Mouse (Mus musculus) kidney, embryonic 14.5 days (tissue): ENCODE measurements at regions not wholly inside any gene's neighbourhood (a gene's known extent, or its start where the extent isn't known, plus 50 kb on each side); places are given as distances from the start of the nearest gene placed in this dataset.
A peak's percentile ranks its signal among the peaks of the same experiment; 100 is the strongest.

ENCODE experiments used
- ATAC-seq: fragments of 200-750 bp; cut with Nextera tagmentation; 2 replicates; pipeline ENCODE4 v1.8.0; 2017; ENCODE audit warnings: moderate number of reproducible peaks, mild to moderate bottlenecking, moderate TSS enrichment, moderate library complexity; ENCODE audit not compliant: low FRiP score, low TSS enrichment
- H3K27ac ChIP-seq: fragments of 300-500 bp; sonication (generic); 2 replicates; pipeline ENCODE4 v1.5.1; 2014; ENCODE audit warnings: low read depth, mild to moderate bottlenecking, low read length, moderate library complexity, mixed read lengths
- H3K27me3 ChIP-seq: fragments of 300-500 bp; sonication (generic); 2 replicates; pipeline ENCODE4 v1.6.1; 2014; ENCODE audit warnings: mild to moderate bottlenecking, low read length; ENCODE audit not compliant: control insufficient read depth, insufficient read depth
- H3K36me3 ChIP-seq: fragments of 300-500 bp; sonication (generic); 2 replicates; pipeline ENCODE4 v1.6.1; 2014; ENCODE audit warnings: low read length, mixed read lengths; ENCODE audit not compliant: control insufficient read depth, insufficient read depth
- H3K4me1 ChIP-seq: fragments of 300-500 bp; sonication (generic); 2 replicates; pipeline ENCODE4 v1.6.1; 2014; ENCODE audit warnings: low read length, mixed read lengths; ENCODE audit not compliant: control insufficient read depth, insufficient read depth
- H3K4me2 ChIP-seq: fragments of 300-500 bp; sonication (generic); replicated peaks from 2 replicates; pipeline ENCODE4 v1.6.1; 2014; ENCODE audit warnings: low read depth, mild to moderate bottlenecking, low read length
- H3K4me3 ChIP-seq: fragments of 300-500 bp; sonication (generic); 2 replicates; pipeline ENCODE4 v1.5.1; 2014; ENCODE audit warnings: mild to moderate bottlenecking, low read length
- H3K9ac ChIP-seq: fragments of 300-500 bp; sonication (generic); 2 replicates; pipeline ENCODE4 v1.6.1; 2014; ENCODE audit warnings: low read depth, mild to moderate bottlenecking, low read length, moderate library complexity
- H3K9me3 ChIP-seq: fragments of 300-500 bp; sonication (generic); 2 replicates; pipeline ENCODE4 v1.6.1; 2016; ENCODE audit warnings: low read length; ENCODE audit not compliant: control insufficient read depth
- WGBS: fragments of 180-500 bp; shearing (Covaris S2); extraction: QIAGEN DNeasy Blood & Tissue Kit; methylation state at CpG from one replicate; pipeline ENCODE4 v1.1.7; 2014; 5-methylcytosine and 5-hydroxymethylcytosine counted together

DNA sequence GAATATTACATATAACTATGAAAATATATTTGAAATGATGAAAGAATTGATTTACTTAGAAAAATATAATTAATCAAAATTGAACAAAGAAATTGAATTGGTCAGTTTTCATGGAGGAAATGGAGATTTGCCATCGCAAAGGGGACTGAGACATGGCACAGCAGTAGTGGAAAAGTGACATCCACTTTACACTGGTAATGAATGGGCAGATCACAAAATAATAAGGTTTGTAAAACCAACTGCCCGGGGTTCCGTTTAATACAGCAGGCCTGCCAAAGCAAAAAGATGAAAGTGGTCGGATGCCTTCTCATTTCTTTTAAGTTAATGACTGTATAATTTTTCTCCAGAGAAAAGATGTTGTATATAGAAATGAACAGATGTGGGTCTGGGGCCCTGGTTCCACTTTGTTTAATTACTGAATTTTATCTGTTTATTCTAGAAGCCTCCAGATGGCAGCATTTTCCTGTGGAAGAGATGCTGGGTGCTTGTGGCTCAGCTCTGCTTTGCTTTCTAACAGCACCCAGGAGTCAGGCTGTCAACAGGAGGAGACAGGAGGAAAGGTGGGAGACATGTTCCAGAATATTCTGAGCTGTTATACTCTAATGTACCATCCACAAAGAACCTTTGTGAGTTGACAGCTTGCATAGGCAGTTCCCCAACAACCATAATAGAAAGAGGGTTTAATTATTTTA, 75.6 kb upstream of the Fbxl17 start:
- no peak overlapping the region for H3K27ac ChIP-seq
- H3K4me3 ChIP-seq, result no peak overlapping the region
- 81% methylated on average over 4 of the region's 4 CpGs for WGBS
- ATAC-seq, result peak; percentile 43; the same call in 1 of the 2 replicates
- H3K36me3 ChIP-seq, result no peaks in the 10 kb centered on the region
- no peak overlapping the region for H3K4me2 ChIP-seq
- H3K27me3 ChIP-seq, result no peaks in the 10 kb centered on the region
- H3K9me3 ChIP-seq, result no peaks in the 10 kb centered on the region
- H3K4me1 ChIP-seq, result no peaks in the 10 kb centered on the region
- H3K9ac ChIP-seq, result no peak overlapping the region

DNA sequence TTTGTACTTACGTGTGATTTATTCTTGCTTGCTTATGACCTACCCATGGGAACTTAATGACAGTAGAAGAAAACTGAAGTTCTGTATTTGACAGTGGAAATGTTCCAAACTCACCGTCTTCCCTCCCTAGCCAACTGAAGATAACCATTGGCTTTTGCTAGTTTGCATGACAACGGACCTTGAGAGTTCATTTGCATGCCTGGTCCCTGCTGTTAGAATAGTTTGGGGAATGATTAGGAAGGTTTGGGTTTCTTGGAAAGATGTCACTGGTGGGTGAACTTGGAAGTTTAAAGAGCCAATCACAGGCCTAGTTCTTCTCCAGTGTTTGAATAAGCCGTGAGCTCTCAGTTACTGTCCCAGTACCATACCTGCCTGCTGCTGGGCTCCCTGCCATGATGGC, 83.1 kb upstream of the Fbxl17 start:
- Histone ChIP-seq H3K9ac (no peak overlapping the region), H3K36me3 (no peaks in the 10 kb centered on the region), H3K4me1 (no peaks in the 10 kb centered on the region), H3K27me3 (no peaks in the 10 kb centered on the region), H3K4me3 (no peak overlapping the region), H3K4me2 (no peak overlapping the region), H3K27ac (no peak overlapping the region), H3K9me3 (no peaks in the 10 kb centered on the region)
- WGBS, result 75% methylated on average over 4 of the region's 4 CpGs
- no peak for ATAC-seq

GRCm38 (mm10) chr17:63607021-63607751, 107.4 kb upstream of the Fbxl17 start:
- Histone ChIP-seq H3K36me3 (no peaks in the 10 kb centered on the region), H3K27ac (no peak overlapping the region), H3K9me3 (no peaks in the 10 kb centered on the region), H3K9ac (no peak overlapping the region), H3K4me2 (no peak overlapping the region), H3K4me1 (no peaks in the 10 kb centered on the region), H3K27me3 (no peaks in the 10 kb centered on the region), H3K4me3 (no peak overlapping the region)
- WGBS, result 71% methylated on average over 7 of the region's 7 CpGs
- ATAC-seq, result no peak

- no peaks in the 10 kb centered on the region for H3K9me3 ChIP-seq
- H3K4me2 ChIP-seq, result no peak overlapping the region
- no peaks in the 10 kb centered on the region for H3K27me3 ChIP-seq
- no peak overlapping the region for H3K4me3 ChIP-seq
- H3K4me1 ChIP-seq, result no peaks in the 10 kb centered on the region
- no peaks in the 10 kb centered on the region for H3K36me3 ChIP-seq
- WGBS, result 27% methylated on average over 3 of the region's 3 CpGs
- no peak overlapping the region for H3K9ac ChIP-seq
- H3K27ac ChIP-seq, result no peak overlapping the region
- ATAC-seq, result no peak
Measured at GRCm38 (mm10) chr17:63622726-63623125, 122.9 kb upstream of the Fbxl17 start.

DNA sequence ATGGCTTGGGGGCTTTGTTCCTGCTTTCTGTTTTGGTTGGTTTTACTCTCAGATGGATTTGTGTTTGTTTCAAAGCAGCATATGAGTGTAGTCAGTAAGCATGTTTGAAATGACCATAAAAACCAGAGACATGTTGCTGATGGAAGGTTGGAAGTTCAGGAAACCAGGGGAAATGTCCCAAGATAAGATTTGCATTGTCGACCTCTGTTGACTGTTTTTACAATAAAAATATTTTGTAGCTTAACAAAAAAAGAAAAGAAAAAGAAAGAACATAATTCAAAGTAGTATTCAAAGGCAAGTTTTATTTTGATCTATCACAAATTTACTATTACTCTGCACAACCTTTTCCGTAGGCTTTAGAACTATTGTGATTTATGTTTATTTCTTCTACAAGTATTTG, 137.8 kb upstream of the Fbxl17 start:
- Histone ChIP-seq H3K4me2 (no peak overlapping the region), H3K4me1 (no peaks in the 10 kb centered on the region), H3K27me3 (no peaks in the 10 kb centered on the region), H3K27ac (no peak overlapping the region), H3K9ac (no peak overlapping the region), H3K36me3 (no peaks in the 10 kb centered on the region), H3K4me3 (no peak overlapping the region), H3K9me3 (no peaks in the 10 kb centered on the region)
- WGBS, result 55% methylated on average over 2 of the region's 2 CpGs
- no peak for ATAC-seq

- Histone ChIP-seq H3K27me3 (no peaks in the 10 kb centered on the region), H3K4me2 (no peak overlapping the region), H3K36me3 (no peaks in the 10 kb centered on the region), H3K27ac (no peak overlapping the region), H3K4me3 (no peak overlapping the region), H3K9ac (no peak overlapping the region), H3K9me3 (peaks cover 5% of the 10 kb centered on the region; the same call in 1 of the 2 replicates), H3K4me1 (no peaks in the 10 kb centered on the region)
- 75% methylated on average over 4 of the region's 4 CpGs for WGBS
- ATAC-seq, result no peak
Measured at GRCm38 (mm10) chr17:63644390-63644789, 144.6 kb upstream of the Fbxl17 start.

DNA sequence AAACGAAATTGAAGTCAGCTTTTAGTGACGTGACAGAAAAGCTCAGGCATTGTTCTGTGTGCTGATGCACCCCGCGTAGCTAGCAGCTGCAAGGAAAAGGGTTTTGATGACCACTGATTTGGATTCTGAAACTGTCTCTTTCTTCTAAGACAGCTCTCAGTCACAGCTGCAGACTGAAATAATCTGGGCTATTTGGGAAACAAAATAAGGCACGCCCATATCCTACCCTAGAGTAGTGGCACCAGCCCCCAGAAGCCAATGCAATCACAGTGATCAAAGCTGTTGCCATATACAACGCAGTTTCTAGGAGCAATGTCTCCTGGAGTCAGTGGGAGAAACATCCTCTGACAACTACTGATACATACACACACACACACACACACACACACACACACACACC, 157.9 kb upstream of the Fbxl17 start:
- WGBS, result 85% methylated on average over 6 of the region's 6 CpGs
- Histone ChIP-seq H3K27ac (no peak overlapping the region), H3K4me3 (no peak overlapping the region), H3K9ac (no peak overlapping the region), H3K36me3 (no peaks in the 10 kb centered on the region), H3K4me2 (no peak overlapping the region), H3K9me3 (no peaks in the 10 kb centered on the region), H3K27me3 (no peaks in the 10 kb centered on the region), H3K4me1 (peaks cover 7% of the 10 kb centered on the region)
- no peak for ATAC-seq

- H3K9ac ChIP-seq, result no peak overlapping the region
- ATAC-seq, result peak; percentile 44; the same call in 1 of the 2 replicates
- H3K36me3 ChIP-seq, result no peaks in the 10 kb centered on the region
- no peaks in the 10 kb centered on the region for H3K27me3 ChIP-seq
- no peak overlapping the region for H3K4me3 ChIP-seq
- no peak overlapping the region for H3K4me2 ChIP-seq
- H3K27ac ChIP-seq, result peak overlapping the region; percentile 76
- H3K9me3 ChIP-seq, result no peaks in the 10 kb centered on the region
- peaks cover 7% of the 10 kb centered on the region for H3K4me1 ChIP-seq
- WGBS, result 74% methylated on average over 13 of the region's 13 CpGs
Measured at GRCm38 (mm10) chr17:63660841-63661481, 161.1 kb upstream of the Fbxl17 start.

- 72% methylated on average over 4 of the region's 4 CpGs for WGBS
Measured at GRCm38 (mm10) chr17:63661584-63661983, 161.8 kb upstream of the Fbxl17 start.

More at GRCm38 (mm10) chr17:63661584-63661983, 161.8 kb upstream of the Fbxl17 start:
- no peak overlapping the region for H3K4me2 ChIP-seq
- no peaks in the 10 kb centered on the region for H3K36me3 ChIP-seq
- no peaks in the 10 kb centered on the region for H3K27me3 ChIP-seq
- no peak overlapping the region for H3K9ac ChIP-seq
- H3K9me3 ChIP-seq, result no peaks in the 10 kb centered on the region
- ATAC-seq, result peak; percentile 71
- H3K4me3 ChIP-seq, result no peak overlapping the region
- H3K4me1 ChIP-seq, result peaks cover 7% of the 10 kb centered on the region
- peak overlapping the region; percentile 76 for H3K27ac ChIP-seq
